Mouse (Mus musculus): ENCODE results near the gene Tigar. TPM values are rescaled to one million over a fixed set of nuclear protein-coding genes. Genes with fewer than 3 reads are reported as not detected.

Tigar gene
- 7.1 TPM for polyA plus RNA-seq (2014; fragmentation: Illumina TruSeq; extraction: RNeasy Lipid Tissue Mini Kit (QIAGEN cat#74804))

GRCm38 (mm10) chr6:127109402-127109930 is at the start of gene Tigar:
Gene Tigar (minus strand): TSS chr6:127109557.

GRCm38 (mm10) chr6:127152106-127152951 is 43.0 kb upstream of the Tigar start, which contains the start of gene Ccnd2:
Gene Ccnd2 (minus strand): TSS chr6:127152193.

GRCm38 (mm10) chr6:127072817-127073216 is 36.5 kb downstream of the Tigar start, which contains the start of gene Fgf23:
Gene Fgf23 (plus strand): TSS chr6:127072902.

Other genes starting within 250 kb of the Tigar start
- gene Dyrk4, start 187.7 kb downstream of the Tigar start, polyA plus RNA-seq (2014; fragmentation: Illumina TruSeq; extraction: RNeasy Lipid Tissue Mini Kit (QIAGEN cat#74804)), result not detected
- gene Rad51ap1, start 170.0 kb downstream of the Tigar start, polyA plus RNA-seq (2014; fragmentation: Illumina TruSeq; extraction: RNeasy Lipid Tissue Mini Kit (QIAGEN cat#74804)), result 31.6 TPM
- gene D6Wsu163e, start 169.6 kb downstream of the Tigar start, polyA plus RNA-seq (2014; fragmentation: Illumina TruSeq; extraction: RNeasy Lipid Tissue Mini Kit (QIAGEN cat#74804)), result 16.6 TPM
- not detected for gene Fgf6, start 94.0 kb downstream of the Tigar start, polyA plus RNA-seq (2014; fragmentation: Illumina TruSeq; extraction: RNeasy Lipid Tissue Mini Kit (QIAGEN cat#74804))
- gene Fgf23, start 36.7 kb downstream of the Tigar start, polyA plus RNA-seq (2014; fragmentation: Illumina TruSeq; extraction: RNeasy Lipid Tissue Mini Kit (QIAGEN cat#74804)), result not detected
- gene Ccnd2, start 42.6 kb upstream of the Tigar start, polyA plus RNA-seq (2014; fragmentation: Illumina TruSeq; extraction: RNeasy Lipid Tissue Mini Kit (QIAGEN cat#74804)), result 193 TPM